Mouse (Mus musculus) cerebral cortex, adult 2 months (tissue): Measurements from ENCODE around the gene Afdn.

Experiments
- WGBS: fragments of 180-500 bp; shearing (Covaris S2); methylation state at CpG from one replicate; pipeline ENCODE4 v1.1.7; 2018; 5-methylcytosine and 5-hydroxymethylcytosine counted together

The Afdn gene

DNA sequence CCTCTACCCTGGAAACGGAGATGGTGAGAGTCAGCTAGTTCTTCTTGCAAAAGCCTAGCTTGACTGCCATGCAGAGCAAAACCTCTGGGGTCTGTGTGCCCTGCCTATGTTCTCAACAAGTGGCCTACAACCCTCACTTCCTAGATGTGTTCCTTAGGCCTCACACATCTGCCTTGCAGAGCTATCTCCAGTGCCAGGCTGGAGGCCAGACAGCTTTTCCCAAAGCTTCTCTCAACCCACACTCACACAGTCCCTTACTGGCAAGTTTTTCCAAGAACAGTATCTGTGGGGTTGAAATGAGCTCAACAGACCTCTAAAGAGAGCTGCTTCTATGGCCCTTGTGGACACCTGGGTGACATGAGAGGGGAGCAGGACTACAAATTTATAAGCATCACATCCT, 191.2 kb downstream of the Afdn start:
- 90% methylated on average over 1 of the region's 1 CpGs for WGBS
